In genomic region chr11:46396167-46396859, GRCm38 (mm10) we compare ENCODE assay signal across 20 mouse cellular contexts. TPM values are rescaled to one million over a fixed set of nuclear protein-coding genes. Genes with fewer than 3 reads are reported as not detected.
A peak's percentile ranks its signal among the peaks of the same experiment; 100 is the strongest.
DNase-seq lines count a peak whose midpoint lies in the region; ATAC-seq and TF ChIP-seq lines count a peak whose summit lies in the region.
"Had no signal": no experiment of that assay in that cellular context is flagged by ENCODE, and none has a peak within 500 bp of the region (broad histone marks: within the 10 kb centered on the region; RNA-seq: fewer than 3 reads in every experiment).

Gene Fam71b, plus strand, starts transcription at chr11:46396559.

- H3K27me3 ChIP-seq in lung, embryonic 14.5 days (ENCODE audit: insufficient read depth, low read length): no peaks in the 10 kb centered on the region
- H3K27me3 ChIP-seq: kidney, embryonic 15.5 days; midbrain, embryonic 12.5 days; neural tube, embryonic 15.5 days had no signal

- no peaks in the 10 kb centered on the region for H3K4me1 ChIP-seq in lung, embryonic 14.5 days (ENCODE audit: insufficient read depth)
- H3K4me1 ChIP-seq: midbrain, embryonic 12.5 days; neural tube, embryonic 15.5 days had no signal

- ATAC-seq in lung, embryonic 14.5 days (ENCODE audit: insufficient read depth): peak; percentile 47; the same call in 1 of the 2 replicates
- peak; percentile 80 for ATAC-seq in granulocyte monocyte progenitor cell, adult 5-6 weeks (replicated peaks; ENCODE audit: poor library complexity, severe bottlenecking)
- ATAC-seq in megakaryocyte, adult 5-6 weeks (ENCODE audit: poor library complexity, severe bottlenecking): peak; percentile 65
- ATAC-seq: Patski had no signal

- DNase-seq in lung, embryonic 14.5 days: peak; percentile 69
- no peak for DNase-seq in lung, adult 18-20 months
- peak; percentile 74 for DNase-seq in thymus, postnatal 14 days
- DNase-seq in gastrocnemius, postnatal 36 days: no peak
- no peak for DNase-seq in spleen, adult 12 weeks (ENCODE audit: low spot score)
- DNase-seq in right cerebral cortex, postnatal 25 days: no peak
- DNase-seq: adrenal gland, postnatal 36 days; cerebellum, adult 11 months; heart, adult 2 months; right cerebral cortex, postnatal 14 days had no signal

- no peak for TF ChIP-seq CTCF in lung, embryonic 14.5 days (IDR thresholded peaks at IDR 0.05; ENCODE audit: low read depth)

- H3K4me3 ChIP-seq in lung, embryonic 14.5 days (ENCODE audit: low read depth, low read length): no peak within 1 kb of the TSS
- H3K4me3 ChIP-seq: erythroblast, embryonic 14.5 days; heart, adult 2 months; kidney, embryonic 15.5 days; midbrain, embryonic 12.5 days; neural tube, embryonic 15.5 days had no signal

- no peak within 1 kb of the TSS for H3K9ac ChIP-seq in lung, embryonic 14.5 days
- H3K9ac ChIP-seq: hindbrain, embryonic 14.5 days; kidney, embryonic 15.5 days; midbrain, embryonic 12.5 days; neural tube, embryonic 15.5 days had no signal

- intact Hi-C loops in gastrocnemius, postnatal 36 days (cut with DNase I): no loop called here

- no peak within 1 kb of the TSS for H3K4me2 ChIP-seq in lung, embryonic 14.5 days
- H3K4me2 ChIP-seq: hindbrain, embryonic 14.5 days; kidney, embryonic 15.5 days; midbrain, embryonic 12.5 days; neural tube, embryonic 15.5 days had no signal

- no peak within 1 kb of the TSS for H3K27ac ChIP-seq in lung, embryonic 14.5 days (ENCODE audit: low read depth)
- H3K27ac ChIP-seq: heart, adult 2 months; hindbrain, embryonic 14.5 days; kidney, embryonic 15.5 days; midbrain, embryonic 12.5 days; neural tube, embryonic 15.5 days had no signal

- no peaks in the 10 kb centered on the region for H3K36me3 ChIP-seq in lung, embryonic 14.5 days (ENCODE audit: insufficient read depth)
- H3K36me3 ChIP-seq: kidney, embryonic 15.5 days; midbrain, embryonic 12.5 days; neural tube, embryonic 15.5 days had no signal

- WGBS in lung, embryonic 14.5 days: 53% methylated on average over 13 of the region's 13 CpGs

- no peaks in the 10 kb centered on the region for H3K9me3 ChIP-seq in lung, embryonic 14.5 days (ENCODE audit: low read depth, low read length)
- H3K9me3 ChIP-seq: kidney, embryonic 15.5 days; midbrain, embryonic 12.5 days; neural tube, embryonic 15.5 days had no signal

RNA-seq across cellular contexts. Expression of gene Fam71b, which starts in this region (rescaled TPM):
- polyA plus RNA-seq in lung, embryonic 14.5 days (2014; fragmentation: Nextera tagmentation; extraction: Ambion mirVana): not detected in 2 replicates
- total RNA-seq in granulocyte monocyte progenitor cell, adult 5-6 weeks (2014; fragmentation: Nextera tagmentation): 1.6 TPM in 1 of 2 replicates, not detected in the other
- total RNA-seq in granulocyte monocyte progenitor cell, adult 5-6 weeks (2017): not detected in 2 replicates
- total RNA-seq in megakaryocyte, adult 5-6 weeks (2015): 0.68 TPM in 1 of 2 replicates, not detected in the other
- 0.33 and 1.7 TPM in 2 replicates for total RNA-seq in megakaryocyte, adult 5-6 weeks (2017)
- not detected for total RNA-seq in gastrocnemius, postnatal 36 days (2021)
- total RNA-seq: adrenal gland, postnatal 36 days; heart, adult 2 months; layer of hippocampus, postnatal 14 days had no signal
- polyA plus RNA-seq: erythroblast, embryonic 14.5 days; hindbrain, embryonic 14.5 days; kidney, embryonic 15.5 days; limb, embryonic 11.5 days; midbrain, embryonic 12.5 days; neural tube, embryonic 15.5 days; Patski had no signal

Comparison
In these comparisons a context has a peak if more than half of its experiments do, and no peak if none do; other contexts are left out.
1. Peak in DNase-seq and ATAC-seq in lung, embryonic 14.5 days; RNA of the gene not detected or under 1 TPM.